Mouse (Mus musculus) heart, embryonic 16.5 days (tissue): ENCODE data around the gene Syt9. TPM values are rescaled to one million over a fixed set of nuclear protein-coding genes. Genes with fewer than 3 reads are reported as not detected.

Experiments
- ATAC-seq: fragments of 200-750 bp; cut with Nextera tagmentation; replicated peaks from 2 replicates; pipeline ENCODE4 v1.8.0; 2017; ENCODE audit warnings: moderate number of reproducible peaks; ENCODE audit not compliant: insufficient read depth, low FRiP score; ENCODE audit errors: extremely low read depth
- H3K27ac ChIP-seq: fragments of 300-500 bp; sonication (generic); 2 replicates; pipeline ENCODE4 v1.5.1; 2014; ENCODE audit warnings: mild to moderate bottlenecking, low read length, control low read depth, moderate library complexity
- H3K27me3 ChIP-seq: fragments of 300-500 bp; sonication (generic); 2 replicates; pipeline ENCODE4 v1.6.1; 2014; ENCODE audit warnings: low read length, mixed read lengths; ENCODE audit not compliant: control insufficient read depth, insufficient read depth
- H3K36me3 ChIP-seq: fragments of 300-500 bp; sonication (generic); 2 replicates; pipeline ENCODE4 v1.6.1; 2014; ENCODE audit not compliant: control insufficient read depth, insufficient read depth
- H3K4me1 ChIP-seq: fragments of 300-500 bp; sonication (generic); 2 replicates; pipeline ENCODE4 v1.6.1; 2014; ENCODE audit warnings: low read length, mixed read lengths; ENCODE audit not compliant: control insufficient read depth, insufficient read depth
- H3K4me2 ChIP-seq: fragments of 300-500 bp; sonication (generic); 2 replicates; pipeline ENCODE4 v1.6.1; 2014; ENCODE audit warnings: low read depth, mild to moderate bottlenecking, control low read depth, low read length
- H3K4me3 ChIP-seq: fragments of 300-500 bp; sonication (generic); 2 replicates; pipeline ENCODE4 v1.5.1; 2014; ENCODE audit warnings: mild to moderate bottlenecking, control low read depth, low read length
- H3K9ac ChIP-seq: fragments of 300-500 bp; sonication (generic); 2 replicates; pipeline ENCODE4 v1.6.1; 2014; ENCODE audit warnings: low read length, control low read depth
- H3K9me3 ChIP-seq: fragments of 300-500 bp; sonication (generic); replicated peaks from 2 replicates; pipeline ENCODE4 v1.6.1; 2016; ENCODE audit warnings: low read length; ENCODE audit not compliant: control insufficient read depth
- WGBS: fragments of 180-500 bp; shearing (Covaris S2); extraction: QIAGEN DNeasy Blood & Tissue Kit; methylation state at CpG from one replicate; pipeline ENCODE4 v1.1.7; 2014; 5-methylcytosine and 5-hydroxymethylcytosine counted together
- polyA plus RNA-seq: library from polyadenylated mRNA; unstranded; fragments of >200 nt; fragmentation: Nextera tagmentation; extraction: Ambion mirVana; gene quantifications from 2 replicates; pipeline ENCODE4 v1.2.1, GENCODE M21; 2015

Syt9 gene
- polyA plus RNA-seq, result 0.25 and 0.33 TPM in 2 replicates

- H3K4me1 ChIP-seq, result peaks cover 6% of the 10 kb centered on the region
- H3K4me3 ChIP-seq, result peak within 1 kb of the TSS; percentile 70
- H3K36me3 ChIP-seq, result no peaks in the 10 kb centered on the region
- H3K9ac ChIP-seq, result peak within 1 kb of the TSS; percentile 60
- 1% methylated on average over 78 of the region's 102 CpGs for WGBS
- H3K4me2 ChIP-seq, result peak within 1 kb of the TSS; percentile 99
- no peak within 1 kb of the TSS for H3K27ac ChIP-seq
- peak; percentile 80 for ATAC-seq
- no peaks in the 10 kb centered on the region for H3K9me3 ChIP-seq
- H3K27me3 ChIP-seq, result peaks cover 47% of the 10 kb centered on the region
Observed at GRCm38 (mm10) chr7:107370232-107371125, at the start of gene Syt9. Syt9 (plus strand) TSS chr7:107370728.

- no peaks in the 10 kb centered on the region for H3K36me3 ChIP-seq
Observed at GRCm38 (mm10) chr7:107339013-107339412, 31.5 kb upstream of the Syt9 start.

GRCm38 (mm10) chr7:107339560-107340057, 30.9 kb upstream of the Syt9 start:
- no peak overlapping the region for H3K27ac ChIP-seq
- ATAC-seq, result no peak
- H3K9me3 ChIP-seq, result peaks cover 2% of the 10 kb centered on the region
- no peaks in the 10 kb centered on the region for H3K36me3 ChIP-seq
- no peak overlapping the region for H3K4me3 ChIP-seq
- no peaks in the 10 kb centered on the region for H3K4me1 ChIP-seq
- H3K4me2 ChIP-seq, result no peak overlapping the region
- H3K27me3 ChIP-seq, result no peaks in the 10 kb centered on the region
- WGBS, result 60% methylated on average over 3 of the region's 3 CpGs
- H3K9ac ChIP-seq, result no peak overlapping the region

More at GRCm38 (mm10) chr7:107339013-107339412, 31.5 kb upstream of the Syt9 start:
- Histone ChIP-seq H3K27me3 (no peaks in the 10 kb centered on the region), H3K9ac (no peak overlapping the region), H3K9me3 (peaks cover 2% of the 10 kb centered on the region), H3K4me1 (no peaks in the 10 kb centered on the region), H3K4me2 (no peak overlapping the region), H3K27ac (no peak overlapping the region), H3K4me3 (no peak overlapping the region)
- no peak for ATAC-seq
- 80% methylated on average over 5 of the region's 5 CpGs for WGBS

DNA sequence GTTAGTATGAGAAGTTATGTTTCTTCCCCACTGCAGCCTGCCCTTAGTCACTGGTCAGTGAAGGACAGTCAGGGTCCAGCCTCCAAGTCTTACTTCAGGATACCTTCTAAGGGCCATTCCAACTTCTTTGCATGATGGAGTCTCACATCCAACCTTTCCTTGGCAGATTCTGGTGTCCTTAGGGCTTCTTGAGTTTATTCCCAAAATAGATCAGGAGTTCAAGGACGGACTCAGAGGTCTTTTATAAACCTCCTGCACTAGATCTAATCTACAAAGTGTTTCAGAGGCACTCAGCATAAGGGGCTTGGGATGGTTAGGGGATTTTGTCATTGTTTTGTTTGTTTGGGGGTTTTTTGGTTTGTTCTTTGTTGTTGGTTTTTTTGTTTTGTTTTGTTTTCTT, 30.3 kb upstream of the Syt9 start:
- 34% methylated on average over 1 of the region's 1 CpGs for WGBS
- H3K27me3 ChIP-seq, result no peaks in the 10 kb centered on the region
- no peak for ATAC-seq

DNA sequence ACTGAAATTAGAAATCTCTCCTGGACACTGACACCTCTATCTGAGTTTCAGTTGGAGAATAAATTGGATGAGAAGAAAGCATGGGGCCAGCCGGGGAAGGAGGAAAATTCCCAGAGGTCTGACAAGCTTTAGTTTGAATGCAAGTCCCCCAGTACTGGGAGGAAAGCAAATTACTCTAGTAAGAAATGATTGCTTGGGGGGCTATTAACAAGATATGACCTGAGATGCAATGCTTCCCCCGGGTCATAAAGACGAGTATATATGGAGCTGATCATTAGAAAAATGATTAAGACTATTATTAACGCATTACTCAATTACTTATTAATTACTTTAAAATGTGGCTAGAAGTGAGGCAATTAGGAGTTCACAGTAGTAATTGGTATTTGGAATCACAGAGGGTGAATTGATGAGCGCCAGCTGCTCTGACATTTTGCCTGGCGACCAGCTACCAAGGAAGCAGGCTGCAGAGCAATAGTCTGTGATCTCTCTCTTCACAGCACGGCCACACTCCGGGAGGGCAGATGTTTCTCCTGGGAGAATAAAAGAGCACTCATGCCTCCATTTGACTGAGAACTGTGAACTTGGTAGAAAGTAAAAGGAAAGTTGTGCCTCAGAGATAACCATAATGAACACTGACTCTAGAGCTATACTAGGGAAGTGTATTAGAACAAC, 28.9 kb upstream of the Syt9 start:
- no peak overlapping the region for H3K4me2 ChIP-seq
- WGBS, result 57% methylated on average over 8 of the region's 8 CpGs

More for the DNA sequence above, 30.3 kb upstream of the Syt9 start:
- Histone ChIP-seq H3K4me2 (no peak overlapping the region), H3K9ac (no peak overlapping the region), H3K27ac (no peak overlapping the region), H3K9me3 (peaks cover 2% of the 10 kb centered on the region), H3K36me3 (no peaks in the 10 kb centered on the region), H3K4me1 (no peaks in the 10 kb centered on the region), H3K4me3 (no peak overlapping the region)

GRCm38 (mm10) chr7:107349201-107349600, 21.3 kb upstream of the Syt9 start:
- Histone ChIP-seq H3K27me3 (no peaks in the 10 kb centered on the region), H3K4me1 (no peaks in the 10 kb centered on the region), H3K9ac (no peak overlapping the region), H3K27ac (no peak overlapping the region), H3K9me3 (no peaks in the 10 kb centered on the region), H3K36me3 (no peaks in the 10 kb centered on the region), H3K4me3 (no peak overlapping the region), H3K4me2 (no peak overlapping the region)
- no peak for ATAC-seq
- 71% methylated on average over 1 of the region's 1 CpGs for WGBS

More for the DNA sequence above, 28.9 kb upstream of the Syt9 start:
- H3K4me3 ChIP-seq, result no peak overlapping the region
- no peak overlapping the region for H3K9ac ChIP-seq
- no peaks in the 10 kb centered on the region for H3K4me1 ChIP-seq
- no peaks in the 10 kb centered on the region for H3K27me3 ChIP-seq
- no peaks in the 10 kb centered on the region for H3K36me3 ChIP-seq
- ATAC-seq, result no peak
- peaks cover 2% of the 10 kb centered on the region for H3K9me3 ChIP-seq
- no peak overlapping the region for H3K27ac ChIP-seq

DNA sequence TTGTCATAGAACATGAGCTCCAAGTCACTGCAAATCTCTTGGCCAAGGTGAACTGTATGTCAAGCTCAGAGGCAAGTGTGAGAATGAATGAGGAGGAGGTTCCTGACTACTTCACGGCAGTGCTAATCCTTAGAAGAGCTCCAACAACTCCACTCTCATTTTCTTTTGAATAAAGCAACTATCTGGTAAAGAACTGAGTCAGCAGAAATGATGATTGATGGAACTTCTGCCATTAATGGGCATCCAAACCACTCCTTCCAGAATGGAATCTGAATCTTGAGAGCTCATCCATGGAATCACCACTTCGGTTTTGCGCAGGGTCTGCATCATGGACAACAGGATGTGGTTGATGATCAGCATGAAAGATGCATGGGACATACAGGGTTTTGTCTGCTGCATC, 8.4 kb upstream of the Syt9 start:
- Histone ChIP-seq H3K27ac (no peak overlapping the region), H3K4me1 (no peaks in the 10 kb centered on the region), H3K9ac (no peak overlapping the region), H3K9me3 (no peaks in the 10 kb centered on the region), H3K4me2 (no peak overlapping the region), H3K36me3 (no peaks in the 10 kb centered on the region), H3K27me3 (no peaks in the 10 kb centered on the region), H3K4me3 (no peak overlapping the region)
- 71% methylated on average over 3 of the region's 3 CpGs for WGBS
- no peak for ATAC-seq

DNA sequence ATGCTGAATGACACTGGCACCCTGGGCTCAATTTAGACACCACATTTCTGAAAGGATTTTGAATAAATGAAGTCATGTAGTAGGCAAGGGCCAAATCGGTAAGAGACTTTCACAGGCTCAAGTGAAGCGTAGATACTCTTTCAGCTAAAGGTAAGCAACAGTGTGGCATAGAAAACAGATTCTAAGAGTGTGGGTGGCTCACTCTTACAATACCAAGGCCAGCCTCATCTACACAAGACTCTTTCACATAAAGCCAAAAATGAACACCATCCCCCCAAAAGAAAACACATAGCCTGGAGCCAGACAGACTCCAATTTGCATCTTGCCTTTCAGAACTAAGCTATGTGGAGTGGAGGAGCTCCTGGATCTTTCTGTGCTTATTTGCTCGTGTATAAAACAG, 7.9 kb upstream of the Syt9 start:
- no peaks in the 10 kb centered on the region for H3K9me3 ChIP-seq
- no peaks in the 10 kb centered on the region for H3K36me3 ChIP-seq
- WGBS, result 71% methylated on average over 3 of the region's 3 CpGs
- H3K4me1 ChIP-seq, result no peaks in the 10 kb centered on the region
- no peak overlapping the region for H3K9ac ChIP-seq
- no peak overlapping the region for H3K4me3 ChIP-seq
- H3K27ac ChIP-seq, result no peak overlapping the region
- H3K4me2 ChIP-seq, result no peak overlapping the region
- no peaks in the 10 kb centered on the region for H3K27me3 ChIP-seq
- no peak for ATAC-seq
